Mouse (Mus musculus) liver, embryonic 18 days (tissue): Measurements from ENCODE around the gene Rcl1. TPM values are rescaled to one million over a fixed set of nuclear protein-coding genes. Genes with fewer than 3 reads are reported as not detected.

ENCODE experiments used
- polyA plus RNA-seq: library from polyadenylated mRNA; depleted of rRNA; stranded (reverse); fragments of >200 nt; gene quantifications from 2 replicates; pipeline ENCODE4 v1.2.3, GENCODE M21; 2012; rRNA removed

Rcl1 gene
- 37.9 and 38.6 TPM in 2 replicates for polyA plus RNA-seq

DNA sequence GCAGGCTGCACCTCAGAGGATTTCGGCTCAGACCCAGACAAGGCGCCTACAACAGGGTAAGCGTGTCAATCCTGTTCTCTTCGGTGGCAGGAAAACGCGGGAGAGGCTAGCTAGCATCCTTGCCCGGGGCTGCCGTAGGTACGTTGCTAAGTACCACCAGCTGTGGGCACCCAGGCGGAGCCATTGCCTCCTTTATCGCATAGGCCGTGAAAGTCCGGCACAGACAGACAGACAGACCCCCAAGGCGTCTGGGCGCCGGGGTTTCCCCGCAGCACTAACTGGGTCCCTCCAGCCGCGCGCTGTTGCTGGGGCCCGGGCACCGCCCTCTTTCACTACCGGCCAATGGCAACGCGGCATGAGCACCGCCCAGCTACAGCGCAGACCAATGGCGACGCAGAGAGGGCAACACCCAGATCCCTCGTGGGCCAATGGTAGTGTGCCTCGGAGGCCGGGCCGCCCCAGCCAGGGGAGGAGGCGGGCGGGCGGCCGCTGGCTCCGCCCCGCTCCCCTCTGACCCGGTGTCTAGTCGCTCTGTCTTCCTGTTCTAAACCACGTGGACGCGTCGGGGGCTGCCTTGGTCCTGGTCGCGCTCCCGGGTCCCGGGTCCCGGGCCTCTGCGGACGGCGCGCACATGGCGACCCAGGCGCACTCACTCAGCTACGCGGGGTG lies at the start of gene Rcl1:
Gene Rcl1, plus strand, starts transcription at position 502 of the 669 bp plus-strand sequence.

Other genes starting within 250 kb of the Rcl1 start
- 3.7 TPM in 2 replicates for gene Plpp6, start 137.4 kb upstream of the Rcl1 start, polyA plus RNA-seq
- 1.1 and 1.6 TPM in 2 replicates for gene 4430402I18Rik, start 133.6 kb upstream of the Rcl1 start, polyA plus RNA-seq
- 8.8 and 10.2 TPM in 2 replicates for gene Cdc37l1, start 111.0 kb upstream of the Rcl1 start, polyA plus RNA-seq
- 37.6 and 38.0 TPM in 2 replicates for gene Ak3, start 53.4 kb upstream of the Rcl1 start, polyA plus RNA-seq
- gene Jak2, start 150.5 kb downstream of the Rcl1 start, polyA plus RNA-seq: 7.2 and 7.8 TPM in 2 replicates
- 1.2 and 1.4 TPM in 2 replicates for gene Insl6, start 224.0 kb downstream of the Rcl1 start, polyA plus RNA-seq
- gene Rln1, start 233.3 kb downstream of the Rcl1 start, polyA plus RNA-seq: 0.04 TPM in 1 of 2 replicates, not detected in the other